Mouse (Mus musculus): ENCODE measurements around the gene Wfdc12.

Gene Wfdc12

GRCm38 (mm10) chr2:164175850-164176249 lies 14.6 kb downstream of the Wfdc12 start:
- DNase-seq = no peak

- DNase-seq = no peak
Observed at GRCm38 (mm10) chr2:164174649-164175395, 15.6 kb downstream of the Wfdc12 start.

- no peak for DNase-seq
Observed at GRCm38 (mm10) chr2:164173394-164173793, 17.0 kb downstream of the Wfdc12 start.

GRCm38 (mm10) chr2:164170902-164171301 lies 19.5 kb downstream of the Wfdc12 start, which contains the start of gene Kcns1:
Gene Kcns1, minus strand, starts transcription at chr2:164171113.
- no peak for DNase-seq

- DNase-seq = no peak
Observed at GRCm38 (mm10) chr2:164170326-164170725, 20.1 kb downstream of the Wfdc12 start.

GRCm38 (mm10) chr2:164168571-164168946 lies 21.8 kb downstream of the Wfdc12 start:
- DNase-seq = no peak

GRCm38 (mm10) chr2:164167752-164168570 lies 22.4 kb downstream of the Wfdc12 start:
- no peak for DNase-seq

- DNase-seq = no peak
Observed at GRCm38 (mm10) chr2:164164941-164165340, 25.5 kb downstream of the Wfdc12 start.

GRCm38 (mm10) chr2:164161515-164162055 lies 28.8 kb downstream of the Wfdc12 start:
- DNase-seq = no peak

- no peak for DNase-seq
Observed at GRCm38 (mm10) chr2:164158838-164159237, 31.6 kb downstream of the Wfdc12 start.

GRCm38 (mm10) chr2:164156158-164156557 lies 34.2 kb downstream of the Wfdc12 start:
- DNase-seq = no peak

- no peak for DNase-seq
Observed at GRCm38 (mm10) chr2:164154007-164154406, 36.4 kb downstream of the Wfdc12 start.

GRCm38 (mm10) chr2:164152341-164152740 lies 38.1 kb downstream of the Wfdc12 start:
- DNase-seq = peak; percentile 54

- DNase-seq = no peak
Observed at GRCm38 (mm10) chr2:164150086-164150760, 40.2 kb downstream of the Wfdc12 start.

GRCm38 (mm10) chr2:164146556-164146955 lies 43.9 kb downstream of the Wfdc12 start:
- no peak for DNase-seq

- DNase-seq = no peak
Observed at GRCm38 (mm10) chr2:164144541-164144940, 45.9 kb downstream of the Wfdc12 start.

GRCm38 (mm10) chr2:164144025-164144424 lies 46.4 kb downstream of the Wfdc12 start:
- no peak for DNase-seq

GRCm38 (mm10) chr2:164142021-164142420 lies 48.4 kb downstream of the Wfdc12 start:
- no peak for DNase-seq

Measured in lung, postnatal 10 days (tissue).